Mouse (Mus musculus) right cerebral cortex, postnatal 14 days (tissue): ENCODE results near the gene Nolc1.

Source experiments
- DNase-seq: peaks from one replicate; pipeline ENCODE4 v3.0.0; 2022

Nolc1 gene

GRCm38 (mm10) chr19:46075616-46076607 is at the start of gene Nolc1:
Gene Nolc1 (plus strand): TSS chr19:46075863.
- peak; percentile 99 for DNase-seq

- DNase-seq: no peak
Observed at GRCm38 (mm10) chr19:46026567-46026966, 49.1 kb upstream of the Nolc1 start.

GRCm38 (mm10) chr19:46028747-46029320 is 46.8 kb upstream of the Nolc1 start:
- DNase-seq: no peak

GRCm38 (mm10) chr19:46029652-46030051 is 46.0 kb upstream of the Nolc1 start:
- DNase-seq: no peak

GRCm38 (mm10) chr19:46030196-46030983 is 45.3 kb upstream of the Nolc1 start:
- DNase-seq: no peak

- no peak for DNase-seq
Observed at GRCm38 (mm10) chr19:46031689-46032432, 43.8 kb upstream of the Nolc1 start.

GRCm38 (mm10) chr19:46032731-46033510 is 42.7 kb upstream of the Nolc1 start:
- no peak for DNase-seq

GRCm38 (mm10) chr19:46033911-46034310 is 41.8 kb upstream of the Nolc1 start:
- DNase-seq: no peak

GRCm38 (mm10) chr19:46035971-46036370 is 39.7 kb upstream of the Nolc1 start:
- DNase-seq: no peak

- no peak for DNase-seq
Observed at GRCm38 (mm10) chr19:46036477-46037242, 39.0 kb upstream of the Nolc1 start.

GRCm38 (mm10) chr19:46037243-46037924 is 38.3 kb upstream of the Nolc1 start:
- DNase-seq: no peak

GRCm38 (mm10) chr19:46037925-46038850 is 37.5 kb upstream of the Nolc1 start:
- no peak for DNase-seq

GRCm38 (mm10) chr19:46038851-46039260 is 36.8 kb upstream of the Nolc1 start:
- no peak for DNase-seq

GRCm38 (mm10) chr19:46039478-46039877 is 36.2 kb upstream of the Nolc1 start:
- peak; percentile 77 for DNase-seq

GRCm38 (mm10) chr19:46040149-46040902 is 35.3 kb upstream of the Nolc1 start:
- no peak for DNase-seq

- DNase-seq: no peak
Observed at GRCm38 (mm10) chr19:46041299-46041932, 34.2 kb upstream of the Nolc1 start.

GRCm38 (mm10) chr19:46041933-46042475 is 33.7 kb upstream of the Nolc1 start:
- DNase-seq: peak; percentile 86
